Mouse (Mus musculus) heart, embryonic 12.5 days (tissue): ENCODE data around the gene Olfr1385. TPM values are rescaled to one million over a fixed set of nuclear protein-coding genes. Genes with fewer than 3 reads are reported as not detected.

Experiments
- polyA plus RNA-seq: library from polyadenylated mRNA; unstranded; fragments of >200 nt; fragmentation: Nextera tagmentation; extraction: Ambion mirVana; gene quantifications from 2 replicates; pipeline ENCODE4 v1.2.1, GENCODE M21; 2016

Olfr1385 gene
- polyA plus RNA-seq, 1 experiment from 2014 or later = not detected

Other genes with a start within 250 kb of the Olfr1385 start
- 45.7 TPM in 2 replicates for gene Mgat1, start 244.9 kb upstream of the Olfr1385 start, polyA plus RNA-seq
- gene Olfr1393, start 210.8 kb upstream of the Olfr1385 start, polyA plus RNA-seq = 0.08 and 0.27 TPM in 2 replicates
- gene Olfr1392, start 203.8 kb upstream of the Olfr1385 start, polyA plus RNA-seq = not detected in 2 replicates
- gene Olfr10, start 184.3 kb upstream of the Olfr1385 start, polyA plus RNA-seq = not detected in 2 replicates
- not detected in 2 replicates for gene Olfr1391, start 166.3 kb upstream of the Olfr1385 start, polyA plus RNA-seq
- gene Olfr1390, start 153.9 kb upstream of the Olfr1385 start, polyA plus RNA-seq = not detected in 2 replicates
- not detected in 2 replicates for gene Olfr1389, start 66.0 kb upstream of the Olfr1385 start, polyA plus RNA-seq
- not detected in 2 replicates for gene Olfr1388, start 52.4 kb upstream of the Olfr1385 start, polyA plus RNA-seq
- gene Olfr1387, start 33.7 kb upstream of the Olfr1385 start, polyA plus RNA-seq = not detected in 2 replicates
- gene Olfr1386, start 24.0 kb upstream of the Olfr1385 start, polyA plus RNA-seq = not detected in 2 replicates
- gene Olfr1384, start 17.7 kb downstream of the Olfr1385 start, polyA plus RNA-seq = not detected in 2 replicates
- not detected in 2 replicates for gene Olfr1383, start 30.6 kb downstream of the Olfr1385 start, polyA plus RNA-seq
- gene Olfr1382, start 39.2 kb downstream of the Olfr1385 start, polyA plus RNA-seq = not detected in 2 replicates
- not detected in 2 replicates for gene Olfr1381, start 54.4 kb downstream of the Olfr1385 start, polyA plus RNA-seq
- gene Olfr1380, start 67.8 kb downstream of the Olfr1385 start, polyA plus RNA-seq = not detected in 2 replicates
- 8.3 and 8.6 TPM in 2 replicates for gene Flt4, start 120.2 kb downstream of the Olfr1385 start, polyA plus RNA-seq
- gene Scgb3a1, start 174.5 kb downstream of the Olfr1385 start, polyA plus RNA-seq = 0.40 TPM in 1 of 2 replicates, not detected in the other
- 61.5 and 65.9 TPM in 2 replicates for gene Cnot6, start 223.7 kb downstream of the Olfr1385 start, polyA plus RNA-seq